Mouse (Mus musculus): ENCODE measurements around the gene 2310011J03Rik. TPM values are rescaled to one million over a fixed set of nuclear protein-coding genes. Genes with fewer than 3 reads are reported as not detected.

2310011J03Rik gene
- total RNA-seq, 2 experiments from 2014 or later: 13.3 to 15.0 TPM

DNA sequence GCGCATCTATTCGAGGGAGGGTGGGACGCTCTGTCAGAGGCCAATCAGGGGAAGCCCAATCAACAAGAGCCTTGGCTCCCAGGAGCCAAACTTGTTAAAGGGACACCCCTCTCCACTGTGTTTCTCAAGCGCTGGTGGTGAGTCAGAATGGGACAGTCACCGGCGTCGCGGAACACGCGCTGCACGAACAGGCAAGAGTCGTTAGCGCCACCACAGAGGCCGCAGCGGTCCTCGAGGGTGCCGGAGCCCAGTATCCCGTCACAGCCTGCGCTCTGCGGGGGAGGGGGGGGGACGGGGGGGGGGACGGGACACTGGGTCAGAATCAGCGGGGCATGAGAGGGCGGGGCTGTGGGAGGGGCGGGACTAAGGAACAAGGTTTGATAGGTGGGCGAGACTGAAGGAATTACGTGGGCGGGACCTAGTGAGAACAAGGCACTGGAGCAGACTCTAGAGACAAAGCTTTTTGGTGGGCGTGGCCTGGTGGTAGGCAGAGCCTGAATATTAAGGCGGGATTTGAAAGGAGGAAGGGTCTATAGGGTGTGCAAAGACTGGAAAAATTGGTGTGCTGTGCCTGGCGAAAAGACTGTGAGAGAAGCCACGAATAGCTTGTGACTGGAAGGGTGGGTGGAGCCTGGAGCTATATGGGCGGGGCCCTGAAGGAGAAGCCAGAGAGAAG, 22.6 kb upstream of the 2310011J03Rik start:
- DNase-seq: peak in 1 of 2 experiments; percentile 46
- intact Hi-C loops (cut with DNase I): loop anchor here (5.0 kb wide), 1 partner anchor 166 kb away; the partner anchor contains the start of gene Efna2

- no peak for DNase-seq
- intact Hi-C loops (cut with DNase I): loop anchor here (5.0 kb wide), 1 partner anchor 165 kb away; the partner anchor contains the start of gene Efna2
Observed at GRCm38 (mm10) chr10:80342305-80342748, 22.0 kb upstream of the 2310011J03Rik start.

GRCm38 (mm10) chr10:80341491-80342304, 21.4 kb upstream of the 2310011J03Rik start:
- intact Hi-C loops (cut with DNase I): loop anchor here (5.0 kb wide), 1 partner anchor 164 kb away; the partner anchor contains the start of gene Efna2
- no peak for DNase-seq

- intact Hi-C loops (cut with DNase I): loop anchor here (5.0 kb wide), 1 partner anchor 164 kb away; the partner anchor contains the start of gene Efna2
- no peak for DNase-seq
Observed at GRCm38 (mm10) chr10:80341026-80341425, 20.7 kb upstream of the 2310011J03Rik start.

GRCm38 (mm10) chr10:80339941-80340750, 19.8 kb upstream of the 2310011J03Rik start:
- intact Hi-C loops (cut with DNase I): loop anchor here (1.0 to 5.0 kb wide), 2 partner anchors 34 to 163 kb away; partner anchors contain the start of gene Efna2
- peak; percentile 86 to 92 for DNase-seq

GRCm38 (mm10) chr10:80336263-80336662, 15.9 kb upstream of the 2310011J03Rik start:
- intact Hi-C loops (cut with DNase I): no loop called here
- no peak for DNase-seq

DNA sequence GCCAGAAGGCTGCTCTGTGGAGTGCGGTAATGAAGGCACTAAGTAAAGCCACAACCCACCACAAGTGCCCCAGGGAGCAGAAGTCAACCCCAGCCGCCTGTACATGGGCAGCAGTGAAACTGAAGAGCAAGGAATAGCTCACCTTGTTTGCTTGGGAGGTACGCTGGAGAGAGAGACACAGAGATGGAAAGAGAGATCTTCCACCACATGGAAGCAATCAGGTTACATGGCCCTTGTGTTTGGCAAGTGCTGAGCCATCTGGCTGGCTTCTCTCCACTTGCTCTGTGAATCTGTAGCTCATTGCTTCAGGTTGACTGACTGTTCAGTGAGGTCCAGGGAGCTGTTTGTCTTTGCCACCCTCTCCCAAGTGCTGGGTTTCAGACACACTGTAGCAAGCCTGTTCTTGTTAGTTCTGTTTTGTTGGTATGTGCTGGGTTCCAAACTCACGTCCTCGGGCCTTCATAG, 12.2 kb upstream of the 2310011J03Rik start:
- DNase-seq: no peak
- intact Hi-C loops (cut with DNase I): no loop called here

DNA sequence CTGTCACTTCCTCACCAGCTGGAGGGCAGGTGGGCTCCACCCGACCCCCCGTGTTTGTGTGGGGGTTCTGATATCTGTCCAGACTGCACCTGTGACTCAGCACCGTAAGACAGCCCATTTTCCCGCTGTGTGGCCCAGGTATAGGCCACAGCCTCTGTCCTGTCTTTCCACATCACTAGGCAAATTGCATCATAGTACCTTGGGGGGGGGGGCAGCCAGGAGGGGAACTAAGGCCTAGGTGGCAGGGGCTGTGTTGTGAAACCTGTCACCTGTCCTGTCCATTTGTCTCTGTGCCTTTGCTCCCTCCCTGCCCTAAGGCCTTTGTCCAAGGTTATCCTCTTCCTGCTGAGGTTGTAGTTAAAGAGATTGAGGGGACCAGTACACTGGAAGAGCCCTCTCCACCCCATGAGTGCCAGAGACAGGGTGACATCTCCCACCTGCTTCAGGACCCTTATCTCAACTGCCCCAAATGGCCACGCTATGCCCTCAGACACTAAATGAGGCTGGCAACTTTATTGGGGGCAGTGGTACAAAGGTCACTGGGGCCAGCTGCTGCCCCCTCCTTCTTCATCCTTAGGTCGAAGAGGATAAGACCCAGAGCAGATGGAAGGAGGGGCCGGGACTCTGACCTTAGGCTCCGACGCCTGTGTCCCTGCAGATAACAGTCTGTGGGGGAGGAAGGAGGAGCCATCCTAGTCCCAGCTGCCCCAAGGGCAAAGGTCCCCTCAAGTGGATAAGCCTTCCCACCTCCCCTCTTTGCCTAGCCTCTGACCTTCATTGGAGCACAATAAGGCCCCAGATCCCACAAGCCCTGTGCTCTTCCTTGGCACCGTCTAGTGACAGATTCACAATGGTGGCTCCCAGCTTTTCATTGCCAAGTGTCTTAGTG, 11.5 kb upstream of the 2310011J03Rik start:
- intact Hi-C loops (cut with DNase I): no loop called here

GRCm38 (mm10) chr10:80330888-80331287, 10.6 kb upstream of the 2310011J03Rik start:
- no peak for DNase-seq
- intact Hi-C loops (cut with DNase I): no loop called here

More for the DNA sequence above, 11.5 kb upstream of the 2310011J03Rik start:
- no peak for DNase-seq

DNA sequence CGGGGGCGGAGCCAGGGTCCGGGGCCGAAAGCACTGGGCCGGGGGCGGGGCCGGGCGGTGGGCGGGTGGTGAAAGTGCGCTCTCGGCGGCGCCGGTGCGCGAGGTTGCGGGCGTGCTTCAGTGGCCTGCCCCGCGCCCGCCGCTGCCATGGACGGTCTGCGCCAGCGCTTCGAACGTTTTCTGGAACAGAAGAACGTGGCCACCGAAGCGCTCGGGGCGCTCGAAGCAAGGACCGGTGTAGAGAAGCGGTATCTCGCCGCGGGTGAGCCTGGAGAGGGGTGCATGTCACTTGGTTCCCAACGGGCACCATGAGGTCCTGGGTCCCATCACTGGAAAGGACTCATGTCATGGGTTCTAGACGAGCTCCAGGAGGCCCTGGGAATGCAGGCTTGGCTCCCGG, 9.7 kb upstream of the 2310011J03Rik start:
- intact Hi-C loops (cut with DNase I): no loop called here
- no peak for DNase-seq

DNA sequence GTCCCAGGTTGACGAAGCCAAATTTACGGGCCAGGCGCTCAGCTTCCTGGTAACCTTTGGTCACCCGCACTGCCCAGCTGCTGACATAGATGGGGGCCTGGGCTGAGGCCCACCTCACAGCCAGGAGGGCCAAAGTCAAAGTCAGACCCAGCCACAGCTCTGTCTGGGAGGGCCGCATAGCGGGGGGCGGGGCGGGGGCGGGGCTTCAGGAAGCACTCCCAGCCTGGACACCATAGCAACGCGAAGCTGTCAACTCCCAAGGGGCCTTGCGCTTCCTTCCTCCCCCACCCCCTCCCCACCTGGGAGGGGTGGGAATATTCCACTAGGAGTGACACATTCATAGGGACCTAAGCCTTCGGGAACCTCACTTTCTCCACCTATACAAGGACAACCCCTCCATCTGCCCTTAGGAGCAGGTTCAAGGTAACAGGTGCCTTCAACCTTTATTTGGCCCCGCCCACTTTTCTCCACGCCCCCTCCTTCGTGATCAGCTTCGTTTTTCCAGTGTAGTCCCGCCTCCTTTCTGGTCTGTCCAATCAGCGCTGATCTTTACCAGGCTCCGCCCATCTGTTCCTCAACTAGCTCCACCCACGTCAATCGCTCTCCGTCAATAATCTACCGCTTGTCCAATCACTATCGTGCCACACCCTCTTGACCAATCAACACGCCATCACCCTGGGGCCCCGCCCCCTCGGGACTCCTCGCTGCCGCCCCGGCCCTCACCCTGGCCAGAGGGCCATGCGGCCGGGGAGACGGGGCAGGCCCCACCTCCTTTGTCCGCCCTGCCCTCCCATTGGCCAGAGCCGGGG, 9.1 kb upstream of the 2310011J03Rik start, which contains the start of the genes Pcsk4 and Reep6:
Pcsk4 (minus strand) TSS at position 226 of the 809 bp plus-strand sequence.
Reep6 (plus strand) TSS at position 681 of the 809 bp plus-strand sequence.
- intact Hi-C loops (cut with DNase I): no loop called here
- peak; percentile 91 to 93 for DNase-seq

GRCm38 (mm10) chr10:80325045-80325444, 4.7 kb upstream of the 2310011J03Rik start:
- intact Hi-C loops (cut with DNase I): no loop called here
- DNase-seq: no peak

DNA sequence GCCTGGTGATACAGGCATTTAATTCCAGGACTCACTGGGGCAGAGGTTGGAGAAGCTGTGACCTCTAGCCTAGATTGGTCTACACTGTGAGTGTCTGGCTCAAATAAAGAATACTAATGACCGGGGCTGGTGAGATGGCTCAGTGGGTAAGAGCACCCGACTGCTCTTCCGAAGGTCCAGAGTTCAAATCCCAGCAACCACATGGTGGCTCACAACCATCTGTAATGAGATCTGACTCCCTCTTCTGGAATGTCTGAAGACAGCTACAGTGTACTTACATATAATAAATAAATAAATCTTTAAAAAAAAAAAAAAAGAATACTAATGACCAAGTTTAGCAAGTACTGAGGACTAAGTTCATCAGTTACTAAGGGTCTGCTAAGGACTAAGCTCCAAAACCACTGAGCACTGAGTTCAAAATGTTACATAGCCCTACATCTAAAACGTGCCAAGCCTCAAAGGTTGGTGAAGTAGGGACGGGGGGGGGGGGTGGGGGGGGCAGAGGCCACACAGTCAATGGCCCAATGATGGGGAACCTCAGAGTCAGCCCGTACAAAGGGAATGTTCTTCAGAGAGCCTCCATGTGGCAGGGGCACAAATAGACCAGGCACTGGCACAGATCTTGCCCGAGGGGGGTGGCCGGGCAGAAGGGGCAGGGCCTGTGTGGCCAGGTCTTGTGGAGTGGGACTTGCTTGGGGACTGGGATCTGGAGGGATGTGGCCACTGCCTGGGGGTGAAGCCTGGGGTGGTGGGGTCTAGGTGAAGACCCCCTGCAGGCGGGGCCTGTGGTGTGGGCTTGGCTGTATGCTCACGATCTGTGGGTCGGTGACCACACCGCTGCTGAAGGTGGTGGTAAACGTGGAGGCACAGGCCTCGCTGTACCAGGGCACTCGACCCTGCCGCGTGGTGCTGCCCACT, 4.0 kb upstream of the 2310011J03Rik start:
- intact Hi-C loops (cut with DNase I): no loop called here
- no peak for DNase-seq

DNA sequence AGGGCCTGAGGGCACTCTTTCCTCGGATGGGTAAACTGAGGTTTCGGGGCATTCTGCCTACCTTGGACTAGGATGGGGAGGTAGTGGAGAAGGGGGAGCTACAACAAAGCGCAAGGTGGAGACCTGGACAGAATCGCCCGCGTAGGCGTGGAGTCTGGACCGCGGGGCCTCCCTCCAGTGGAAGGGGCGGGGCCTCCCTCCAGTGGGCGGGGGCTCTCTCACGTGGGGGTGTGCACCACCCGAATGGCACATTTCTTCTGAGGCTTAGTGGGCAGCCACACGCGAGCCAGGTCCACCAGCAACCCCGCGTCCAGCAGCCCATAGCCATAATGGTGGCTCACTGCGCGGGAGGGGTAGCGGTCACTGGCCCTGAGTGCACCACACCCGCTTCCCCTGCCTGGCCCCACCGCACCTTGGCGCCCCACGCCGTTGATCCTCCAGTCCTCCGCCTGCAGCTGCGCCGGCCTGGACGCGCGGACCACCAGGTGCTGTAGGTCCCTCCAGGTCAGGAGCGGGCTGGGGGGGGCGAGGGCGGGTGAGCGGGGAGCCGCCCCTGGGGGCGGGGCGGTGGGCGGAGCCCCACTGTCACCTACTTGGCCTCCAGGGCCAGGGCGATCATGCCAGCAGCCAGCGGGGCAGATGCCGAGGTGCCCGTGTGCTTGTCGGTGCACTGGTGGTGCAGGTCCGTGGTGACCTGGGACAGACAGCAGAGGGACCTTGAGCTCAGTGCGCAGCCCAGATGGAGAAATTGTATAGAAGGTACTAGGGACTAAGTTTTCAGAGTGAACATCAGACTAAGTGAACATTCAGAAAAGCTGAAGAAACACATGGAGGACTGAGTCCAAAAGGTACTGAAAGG, 3.2 kb upstream of the 2310011J03Rik start:
- intact Hi-C loops (cut with DNase I): no loop called here
- DNase-seq: peak; percentile 68 to 80

DNA sequence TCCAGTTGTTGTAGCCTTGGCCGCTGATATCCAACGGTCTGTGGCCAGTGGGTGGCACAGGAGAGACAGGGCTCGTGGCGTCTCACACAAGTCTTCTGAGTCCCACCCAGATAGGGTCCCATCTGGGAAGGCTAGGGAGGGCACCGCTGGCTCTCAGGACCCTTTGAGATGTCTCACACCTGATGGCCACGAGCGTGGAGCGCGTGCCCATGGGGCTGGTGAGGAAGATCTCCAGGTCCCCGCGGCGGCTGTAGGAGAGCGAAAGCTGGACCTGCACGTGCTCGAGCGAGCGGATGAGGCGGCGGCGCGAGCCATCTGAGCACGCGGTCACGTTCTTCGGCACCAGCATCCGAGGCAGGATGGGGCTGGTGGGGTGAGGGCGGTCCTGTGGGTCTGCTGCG, 2.5 kb upstream of the 2310011J03Rik start:
- DNase-seq: peak in 1 of 2 experiments; percentile 48
- intact Hi-C loops (cut with DNase I): no loop called here

Measured in heart, postnatal 14 days (tissue).